ENCODE assay signal across 8 mouse cellular contexts in genomic region chr6:30336912-30337311, GRCm38 (mm10). TPM values are rescaled to one million over a fixed set of nuclear protein-coding genes. Genes with fewer than 3 reads are reported as not detected.
DNase-seq lines count a peak whose midpoint lies in the region; ATAC-seq and TF ChIP-seq lines count a peak whose summit lies in the region.

No protein-coding gene starts in this region.

- TF ChIP-seq RAD21 in MEL (IDR thresholded peaks at IDR 0.05; ENCODE audit: low read depth, low read length): no peak

- 0 out of 4 replicates have a peak, but pooled peaks cover 0 to 2% of the 10 kb centered on the region in 2 experiments for H3K27me3 ChIP-seq in MEL (ENCODE audit: control insufficient read depth in 1 of 2, insufficient read depth in 2 of 2, low read length in 2 of 2)
- H3K27me3 ChIP-seq in intestine, embryonic 16.5 days (replicated peaks; ENCODE audit: control insufficient read depth, insufficient read depth, low read length): no peaks in the 10 kb centered on the region
- no peaks in the 10 kb centered on the region for H3K27me3 ChIP-seq in liver, embryonic 15.5 days

- H3K4me3 ChIP-seq in MEL (ENCODE audit: control insufficient read depth in 1 of 2, insufficient read depth in 1 of 2, low read depth in 2 of 2, low read length in 2 of 2): peak overlapping the region; percentile 43 to 68
- H3K4me3 ChIP-seq in intestine, embryonic 16.5 days (ENCODE audit: low read length): no peak overlapping the region
- H3K4me3 ChIP-seq in liver, embryonic 15.5 days (replicated peaks): no peak overlapping the region

- no peaks in the 10 kb centered on the region for H3K79me2 ChIP-seq in MEL (ENCODE audit: control insufficient read depth, insufficient read depth, low read length, poor library complexity)

- peak; percentile 8 for DNase-seq in cerebellum, adult 9-11 months
- DNase-seq in MEL (ENCODE audit: low read depth, low spot score): peak; percentile 82
- DNase-seq in gastrocnemius, postnatal 10 days: peak; percentile 60
- DNase-seq in right cerebral cortex, postnatal 14 days: peak; percentile 40
- DNase-seq in urinary bladder, adult 2 months (ENCODE audit: low spot score): no peak

- no peaks in the 10 kb centered on the region for H3K9me3 ChIP-seq in MEL (replicated peaks; ENCODE audit: insufficient read depth, low read length)
- no peaks in the 10 kb centered on the region for H3K9me3 ChIP-seq in intestine, embryonic 16.5 days (ENCODE audit: control insufficient read depth, low read length)
- H3K9me3 ChIP-seq in liver, embryonic 15.5 days (replicated peaks): no peaks in the 10 kb centered on the region

- H3K4me2 ChIP-seq in intestine, embryonic 16.5 days (ENCODE audit: low read depth, low read length): 0 out of 2 replicates have a peak overlapping the region, but pooled peaks have one; percentile 4
- H3K4me2 ChIP-seq in liver, embryonic 15.5 days: peak overlapping the region; percentile 33

- WGBS in intestine, embryonic 16.5 days: 26% methylated on average over 5 of the region's 5 CpGs
- 11% methylated on average over 5 of the region's 5 CpGs for WGBS in liver, embryonic 15.5 days (ENCODE audit: insufficient replicate concordance)

- no peak; a peak in 1 of 4 replicates for TF ChIP-seq EP300 in MEL (IDR thresholded peaks at IDR 0.05; ENCODE audit: low read depth in 1 of 2, low read length in 2 of 2)

- TF ChIP-seq CTCF in MEL (IDR thresholded peaks at IDR 0.05 in 2 of 3, conservative IDR thresholded peaks at IDR 0.05 in 1 of 3; ENCODE audit: control insufficient read depth in 1 of 3, insufficient read depth in 1 of 3, low read depth in 2 of 3, low read length in 3 of 3, poor library complexity in 1 of 3, severe bottlenecking in 1 of 3): peak in 1 of 3 experiments; percentile 5; a peak in 2 of 6 replicates

- peak overlapping the region; percentile 48 for H3K27ac ChIP-seq in MEL (ENCODE audit: control insufficient read depth, low read depth, low read length)
- peak overlapping the region; percentile 59 for H3K27ac ChIP-seq in intestine, embryonic 16.5 days (ENCODE audit: low read length)
- no peak overlapping the region; the same call in 1 of the 2 replicates for H3K27ac ChIP-seq in liver, embryonic 15.5 days (replicated peaks)

- ATAC-seq in cerebellum, adult (ENCODE audit: insufficient number of reproducible peaks, low FRiP score, low TSS enrichment): no peak
- ATAC-seq in intestine, embryonic 16.5 days: peak; percentile 83
- ATAC-seq in liver, embryonic 15.5 days (ENCODE audit: insufficient read depth): peak; percentile 60

- 0 out of 4 replicates have a peak, but pooled peaks cover 0 to 3% of the 10 kb centered on the region in 2 experiments for H3K36me3 ChIP-seq in MEL (ENCODE audit: control insufficient read depth in 1 of 2, insufficient read depth in 2 of 2, low read length in 2 of 2)
- no peaks in the 10 kb centered on the region for H3K36me3 ChIP-seq in intestine, embryonic 16.5 days (ENCODE audit: control insufficient read depth, insufficient read depth, low read length)
- no peaks in the 10 kb centered on the region for H3K36me3 ChIP-seq in liver, embryonic 15.5 days (replicated peaks)

- peak; percentile 34 to 57; a peak in 3 of 4 replicates for TF ChIP-seq POLR2A in MEL (IDR thresholded peaks at IDR 0.05; ENCODE audit: control insufficient read depth in 1 of 2, insufficient read depth in 1 of 2, low read depth in 1 of 2, low read length in 2 of 2, poor library complexity in 1 of 2)

- H3K4me1 ChIP-seq in MEL (ENCODE audit: control insufficient read depth in 1 of 2, insufficient read depth in 2 of 2, low read length in 2 of 2): peaks cover 0 to 19% of the 10 kb centered on the region in 2 experiments; a peak in 2 of 4 replicates
- H3K4me1 ChIP-seq in intestine, embryonic 16.5 days (ENCODE audit: control insufficient read depth, insufficient read depth, low read length): no peaks in the 10 kb centered on the region
- H3K4me1 ChIP-seq in liver, embryonic 15.5 days (replicated peaks): peaks cover 6% of the 10 kb centered on the region; the same call in 1 of the 2 replicates

- peak overlapping the region; percentile 51 for H3K9ac ChIP-seq in MEL (ENCODE audit: control insufficient read depth, low read depth, low read length, poor library complexity, severe bottlenecking)
- no peak overlapping the region for H3K9ac ChIP-seq in intestine, embryonic 16.5 days (ENCODE audit: low read depth, low read length)
- H3K9ac ChIP-seq in liver, embryonic 15.5 days: no peak overlapping the region

TF ChIP-seq in MEL, 35 proteins besides CTCF, POLR2A, EP300 and RAD21:
- TF ChIP-seq RCOR1 (IDR thresholded peaks at IDR 0.05; ENCODE audit: low read depth, low read length): 0 out of 2 replicates have a peak, but pooled peaks have one; percentile 2
- TF ChIP-seq TCF12 (IDR thresholded peaks at IDR 0.05; ENCODE audit: low read depth, low read length): 0 out of 2 replicates have a peak, but pooled peaks have one; percentile 14
- peak; percentile 16; the same call in 1 of the 2 replicates for TF ChIP-seq SIN3A (IDR thresholded peaks at IDR 0.05; ENCODE audit: low read length)
- TF ChIP-seq MAFK (IDR thresholded peaks at IDR 0.05; ENCODE audit: borderline replicate concordance, low read depth, low read length): no peak
- peak; percentile 33; the same call in 1 of the 2 replicates for TF ChIP-seq NELFE (IDR thresholded peaks at IDR 0.05; ENCODE audit: low read depth, low read length)
- TF ChIP-seq JUND (IDR thresholded peaks at IDR 0.05; ENCODE audit: low read depth, low read length): no peak
- TF ChIP-seq MAX (IDR thresholded peaks at IDR 0.05; ENCODE audit: low read length): peak; percentile 47; the same call in 1 of the 2 replicates
- 0 out of 2 replicates have a peak, but pooled peaks have one; percentile 21 for TF ChIP-seq TBP (IDR thresholded peaks at IDR 0.05; ENCODE audit: low read depth, low read length)
- peak; percentile 68 for TF ChIP-seq HCFC1 (IDR thresholded peaks at IDR 0.05; ENCODE audit: low read depth, low read length)
TF ChIP-seq in MEL: peak in this region for 7.

RNA-seq across cellular contexts. Expression of gene Ube2h, which starts 32.6 kb away (rescaled TPM):
- 4.0 and 4.2 TPM in 2 replicates for total RNA-seq in MEL (2012; rRNA removed)
- 1 to 10 TPM in 1 of 2 experiments, not detected in 1; 7.4 TPM for polyA plus RNA-seq in MEL (2012; ENCODE audit: insufficient read depth in 1 of 2, insufficient read length in 2 of 2, low read depth in 1 of 2, low replicate concordance in 2 of 2, missing spikeins in 1 of 2)
- total RNA-seq in gastrocnemius, postnatal 10 days (2021): 10 to 100 TPM; 64.8 to 68.6 TPM
- polyA plus RNA-seq in intestine, embryonic 16.5 days (2015; fragmentation: Nextera tagmentation; extraction: Ambion mirVana): 30.2 and 30.7 TPM in 2 replicates
- polyA plus RNA-seq in liver, embryonic 15.5 days (2015; fragmentation: Nextera tagmentation; extraction: Ambion mirVana): 33.8 and 34.7 TPM in 2 replicates
- 94.6 and 103 TPM in 2 replicates for polyA plus RNA-seq in urinary bladder, adult 2 months (2012; rRNA removed)

RNA-seq across cellular contexts. Expression of gene Zc3hc1, which starts 53.9 kb away (rescaled TPM):
- total RNA-seq in MEL (2012; rRNA removed): 54.7 and 59.8 TPM in 2 replicates
- 10 to 100 TPM in 1 of 2 experiments, not detected in 1; 87.7 TPM for polyA plus RNA-seq in MEL (2012; ENCODE audit: insufficient read depth in 1 of 2, insufficient read length in 2 of 2, low read depth in 1 of 2, low replicate concordance in 2 of 2, missing spikeins in 1 of 2)
- 10 to 100 TPM; 15.8 to 19.4 TPM for total RNA-seq in gastrocnemius, postnatal 10 days (2021)
- 38.0 and 38.8 TPM in 2 replicates for polyA plus RNA-seq in intestine, embryonic 16.5 days (2015; fragmentation: Nextera tagmentation; extraction: Ambion mirVana)
- 25.1 TPM in 2 replicates for polyA plus RNA-seq in liver, embryonic 15.5 days (2015; fragmentation: Nextera tagmentation; extraction: Ambion mirVana)
- 13.9 and 14.7 TPM in 2 replicates for polyA plus RNA-seq in urinary bladder, adult 2 months (2012; rRNA removed)

Comparison
In these comparisons a context has a peak if more than half of its experiments do, and no peak if none do; other contexts are left out.
1. H3K4me3 ChIP-seq: peak in MEL (2 of 2); none in intestine, embryonic 16.5 days (single experiment) and liver, embryonic 15.5 days (single experiment).